Mouse (Mus musculus) frontal cortex, postnatal 25 days (tissue): ENCODE measurements around the gene Caskin1.

Experiments used
- DNase-seq, 2 experiments: peaks; one replicate each; pipeline ENCODE4 v3.0.0; 2022; ENCODE audit warnings: low spot score in 2 of 2

Gene Caskin1

GRCm38 (mm10) chr17:24470701-24471527 lies 17.5 kb upstream of the Caskin1 start:
- DNase-seq = peak in 1 of 2 experiments; percentile 44

GRCm38 (mm10) chr17:24472512-24472911 lies 15.9 kb upstream of the Caskin1 start:
- no peak for DNase-seq

DNA sequence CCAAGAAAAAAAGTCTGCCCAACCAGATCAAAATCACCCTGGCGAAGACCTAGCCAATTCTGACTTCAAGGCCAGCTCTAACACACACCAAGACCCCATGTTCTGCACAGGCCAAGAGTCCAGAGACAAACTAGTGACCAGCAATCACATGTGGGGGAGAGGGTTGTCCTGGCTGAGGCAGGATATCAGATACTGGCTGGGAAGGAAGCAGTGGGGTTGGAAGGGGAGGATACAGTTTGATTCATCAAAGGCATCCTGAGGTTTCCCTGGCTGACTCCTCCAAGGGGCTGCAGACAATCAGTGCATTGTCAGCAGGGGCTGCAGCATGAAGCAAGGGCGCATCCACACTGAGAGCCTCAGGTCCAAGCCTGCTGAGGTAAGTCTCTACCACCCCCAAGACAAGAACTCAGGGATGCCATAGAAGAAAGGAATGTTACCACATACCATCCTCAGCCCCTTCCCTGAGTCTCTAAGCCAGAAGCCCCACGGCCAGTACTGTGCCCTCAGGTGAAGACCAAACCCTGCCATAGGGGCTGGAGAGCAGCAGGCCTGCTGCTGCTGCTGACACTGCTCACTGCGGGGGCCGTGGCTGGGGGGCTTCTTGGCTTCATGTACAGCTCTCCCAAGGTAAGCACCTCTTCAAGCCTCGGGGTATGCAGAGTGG lies 14.7 kb upstream of the Caskin1 start, which contains the start of gene Bricd5:
Bricd5 (plus strand) TSS at position 273 of the 664 bp plus-strand sequence.
- DNase-seq = no peak

- DNase-seq = peak in 1 of 2 experiments; percentile 28
Observed at GRCm38 (mm10) chr17:24474557-24474956, 13.8 kb upstream of the Caskin1 start.

DNA sequence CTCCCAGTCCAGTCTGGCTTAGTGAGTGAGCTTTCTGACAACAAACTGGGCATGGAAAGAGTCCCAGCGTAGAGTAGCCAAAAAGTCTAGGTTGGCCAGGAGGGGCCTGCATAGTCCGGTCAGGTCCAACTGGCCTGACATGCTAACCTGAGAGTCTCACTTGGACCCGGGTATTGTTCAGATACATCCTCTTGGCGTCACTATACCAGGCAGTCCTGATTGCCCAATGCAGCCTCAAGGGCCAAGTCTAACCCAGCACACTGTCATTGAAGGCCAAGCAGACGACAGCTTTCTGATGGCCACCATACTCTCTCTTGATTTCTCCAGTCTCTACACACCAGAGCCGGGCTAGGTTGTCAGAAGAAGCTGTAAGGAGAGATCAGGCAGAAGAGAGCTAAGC lies 12.8 kb upstream of the Caskin1 start:
- no peak for DNase-seq

GRCm38 (mm10) chr17:24476022-24476776 lies 12.2 kb upstream of the Caskin1 start:
- DNase-seq = no peak

DNA sequence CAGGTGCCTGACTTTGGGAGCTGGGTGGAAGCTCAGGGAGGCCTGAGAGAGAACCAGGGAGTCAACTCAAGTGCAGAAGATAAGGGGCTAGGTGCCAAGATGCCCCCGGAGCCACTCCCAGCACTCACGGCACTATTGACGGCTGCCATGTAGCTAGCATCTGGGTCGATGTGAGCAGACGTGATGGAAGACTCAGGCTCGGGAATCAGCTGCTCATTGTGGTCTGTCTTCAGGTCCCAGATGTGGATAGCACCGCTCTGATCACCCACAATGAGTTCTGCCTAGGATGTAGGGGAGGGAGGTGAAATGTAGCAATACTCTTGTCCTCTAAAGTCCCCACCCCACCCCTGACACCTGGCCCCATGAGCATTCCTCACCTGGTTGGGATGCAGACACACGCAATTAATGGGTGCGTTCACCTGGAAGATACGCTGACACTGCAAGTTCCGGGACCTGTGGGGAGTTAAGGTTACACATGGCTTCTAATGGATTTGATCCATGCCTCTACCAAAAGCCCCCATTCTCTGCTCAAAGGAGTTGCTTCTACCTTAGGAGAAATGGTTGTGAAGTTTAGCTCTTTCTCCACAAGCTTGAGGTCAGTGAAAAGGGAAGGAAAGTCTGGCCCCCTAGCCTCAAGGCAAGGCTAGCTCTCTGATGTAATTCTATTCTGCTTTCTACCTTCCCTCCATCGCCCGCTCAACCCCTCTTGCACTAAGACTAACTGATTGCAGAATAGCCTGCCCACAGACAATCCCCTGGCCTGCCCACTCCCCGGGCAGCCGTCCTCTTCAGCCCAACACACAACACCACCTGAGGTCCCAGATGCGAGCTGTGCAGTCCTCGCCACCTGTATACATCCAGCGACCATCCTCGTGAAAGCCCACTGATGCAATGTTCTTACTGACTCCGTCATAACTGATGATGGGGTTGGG lies 11.1 kb upstream of the Caskin1 start:
- no peak for DNase-seq

GRCm38 (mm10) chr17:24477985-24478600 lies 10.3 kb upstream of the Caskin1 start:
- DNase-seq = no peak

GRCm38 (mm10) chr17:24478663-24479380 lies 9.6 kb upstream of the Caskin1 start, which contains the start of gene Mlst8:
Gene Mlst8, minus strand, starts transcription at chr17:24479078.
- peak; percentile 97 for DNase-seq

DNA sequence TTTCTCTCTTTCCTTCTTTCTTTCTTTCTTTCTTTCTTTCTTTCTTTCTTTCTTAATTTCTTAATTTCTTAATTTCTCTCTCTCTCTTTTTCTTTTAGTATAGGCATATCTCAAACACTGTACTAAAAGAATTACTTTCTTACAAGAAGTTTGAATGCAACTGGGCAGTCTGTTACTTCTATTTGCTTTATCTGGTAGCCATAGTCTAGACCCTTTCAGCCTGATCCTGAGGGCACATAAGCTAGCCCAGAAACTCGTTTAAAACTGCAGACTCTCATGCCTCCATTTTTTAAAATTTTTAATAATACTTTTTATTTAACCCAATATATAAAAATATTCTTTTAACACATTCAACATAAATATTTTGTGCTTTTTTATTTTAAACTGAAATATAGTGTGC lies 9.0 kb upstream of the Caskin1 start:
- DNase-seq = no peak

DNA sequence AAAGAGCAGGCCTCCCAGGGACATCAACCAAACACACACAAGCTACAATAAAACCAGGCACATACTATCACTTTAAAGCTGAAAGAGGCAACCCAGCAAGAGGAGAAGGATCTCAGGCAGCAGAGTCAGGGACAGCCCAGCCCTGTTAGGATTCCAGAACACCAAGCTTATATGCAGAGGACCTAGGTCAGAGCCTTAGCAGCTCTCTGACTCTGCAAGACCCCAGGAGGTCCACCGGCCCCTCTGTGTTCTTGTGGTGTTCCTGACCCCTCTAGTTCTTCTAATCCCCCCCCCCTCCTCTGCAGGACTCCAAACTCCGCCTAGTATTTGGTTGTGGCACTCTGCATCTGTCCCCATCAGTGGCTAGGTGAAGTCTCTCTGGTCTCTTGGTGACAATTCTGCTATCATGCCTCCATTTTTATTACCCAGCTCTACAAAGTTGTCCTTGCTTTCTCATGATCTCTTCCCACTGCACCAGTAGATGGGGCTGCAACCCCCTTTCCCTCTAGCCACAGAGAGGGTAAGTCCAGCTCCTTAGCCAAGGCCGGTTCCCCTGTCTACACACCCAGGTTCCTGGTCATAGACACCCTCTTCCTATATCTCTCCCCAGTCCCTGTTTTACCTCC lies 8.1 kb upstream of the Caskin1 start:
- no peak for DNase-seq

DNA sequence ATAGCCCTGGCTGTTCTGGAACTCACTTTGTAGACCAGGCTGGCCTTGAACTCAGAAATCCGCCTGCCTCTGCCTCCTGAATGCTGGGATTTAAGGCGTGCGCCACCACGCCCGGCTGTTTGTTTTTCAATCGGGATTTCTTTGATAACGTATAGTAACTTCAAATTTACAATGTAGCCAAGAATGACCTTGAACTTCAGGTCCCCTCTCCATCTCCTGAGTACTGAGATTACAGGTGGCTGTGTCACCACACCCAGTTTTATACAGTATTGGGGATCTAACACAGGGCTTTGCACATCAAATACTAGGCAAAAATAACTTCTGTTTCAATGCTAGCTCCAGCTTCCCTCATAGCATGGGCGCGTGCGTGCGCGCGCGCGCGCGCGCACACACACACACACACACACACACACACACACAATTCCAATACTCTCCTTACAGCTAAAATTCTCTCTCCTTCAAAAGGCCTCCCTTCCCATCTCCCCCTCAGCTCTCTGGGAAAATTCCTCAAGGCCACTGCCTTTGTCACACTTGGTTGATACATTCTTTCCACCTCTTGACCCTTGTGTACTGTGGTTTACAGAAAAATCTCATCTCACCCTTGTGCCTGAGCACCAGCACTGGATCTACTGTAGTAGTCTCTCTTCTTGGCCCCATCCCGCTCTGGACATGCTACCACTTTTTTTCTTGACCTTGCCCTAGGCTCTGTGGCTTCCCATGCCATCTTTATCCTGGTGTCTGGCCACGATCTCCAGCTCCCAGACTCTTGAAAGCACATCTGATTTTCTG lies 7.2 kb upstream of the Caskin1 start:
- DNase-seq = no peak

DNA sequence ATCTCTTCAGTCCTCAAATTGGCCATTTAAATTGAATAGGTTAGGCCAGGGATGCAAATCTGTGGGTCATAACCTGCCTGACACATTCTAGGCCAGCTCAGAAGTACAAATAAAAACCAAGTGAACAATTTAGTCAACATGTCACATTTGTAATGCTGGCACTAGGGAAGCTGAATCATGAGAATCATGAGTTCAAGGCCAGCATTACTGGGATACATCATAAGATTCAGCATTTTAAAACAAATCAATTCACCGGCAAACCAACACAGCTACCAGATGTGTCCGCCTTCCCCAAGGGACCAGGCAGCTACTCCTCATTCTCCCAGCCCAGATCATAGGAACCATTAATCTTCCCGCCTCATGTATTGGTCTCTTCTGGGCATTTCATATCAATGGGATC lies 4.9 kb upstream of the Caskin1 start:
- no peak for DNase-seq

GRCm38 (mm10) chr17:24485090-24485860 lies 3.1 kb upstream of the Caskin1 start:
- DNase-seq = no peak

GRCm38 (mm10) chr17:24488662-24489264 lies 362 bp downstream of the Caskin1 start:
- no peak for DNase-seq

GRCm38 (mm10) chr17:24489265-24490030 lies 1.0 kb downstream of the Caskin1 start:
- no peak for DNase-seq

DNA sequence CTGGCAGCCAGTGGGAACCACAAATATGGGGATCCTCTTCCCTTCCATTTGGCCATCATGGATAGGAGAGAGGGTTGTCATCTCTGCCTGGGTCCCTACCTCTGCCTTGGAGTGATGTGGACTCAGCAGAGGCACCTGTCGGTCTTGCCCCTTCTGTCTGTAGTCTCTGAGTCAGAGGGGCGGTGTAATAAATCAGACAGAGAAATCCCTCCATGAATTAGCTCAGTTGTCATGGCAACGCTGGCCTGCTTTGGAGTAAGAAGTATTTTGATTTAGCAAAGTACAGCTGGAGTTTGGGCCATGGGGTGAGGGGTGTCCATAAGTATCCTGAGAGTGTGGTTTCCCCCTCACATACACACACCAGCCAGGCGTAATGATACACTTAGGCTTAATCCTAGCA lies 2.0 kb downstream of the Caskin1 start:
- DNase-seq = no peak
